Mouse (Mus musculus): ENCODE measurements around the gene Syt13.
A peak's percentile ranks its signal among the peaks of the same experiment; 100 is the strongest.

Gene Syt13

DNA sequence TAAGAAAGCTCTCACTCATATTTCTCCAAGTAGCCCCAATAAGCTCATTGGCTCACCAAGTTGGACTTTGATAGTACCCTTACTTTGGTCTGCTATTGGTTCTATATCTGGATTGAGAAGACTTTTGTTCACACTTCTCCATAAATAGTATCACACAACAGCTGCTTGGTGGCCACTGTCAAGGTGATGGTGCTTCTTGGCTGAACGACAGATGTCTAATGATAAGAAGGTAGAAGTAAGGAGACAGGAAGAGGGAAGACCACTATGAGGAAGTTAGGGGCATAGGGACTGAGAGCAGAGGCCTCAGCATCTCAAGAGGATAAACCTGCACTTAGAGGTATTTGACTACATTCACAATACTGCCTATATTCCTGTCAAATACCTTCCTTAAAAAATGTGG, 49.4 kb downstream of the Syt13 start:
- no peak for DNase-seq (ENCODE audit: low spot score)

DNA sequence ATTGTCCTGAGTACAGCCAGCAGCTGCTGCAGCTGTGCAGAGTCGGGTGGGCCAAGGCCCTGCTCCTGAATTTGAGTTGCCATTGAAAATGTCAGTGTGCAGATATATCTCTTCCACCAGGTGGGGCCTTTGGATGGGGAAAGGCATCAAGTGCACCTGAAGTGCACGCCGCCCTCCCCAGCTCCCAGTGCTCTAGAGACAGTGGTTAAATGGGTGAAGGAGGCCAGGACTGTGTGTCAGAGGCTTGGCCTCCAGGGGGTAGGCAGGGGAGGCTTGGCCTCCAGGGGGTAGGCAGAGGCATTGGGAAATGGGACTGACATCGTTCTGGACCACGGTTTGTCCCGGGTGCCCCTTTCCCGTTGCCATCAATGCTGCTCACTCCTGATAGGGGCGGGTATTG, 51.4 kb downstream of the Syt13 start:
- no peak for DNase-seq (ENCODE audit: low spot score)

DNA sequence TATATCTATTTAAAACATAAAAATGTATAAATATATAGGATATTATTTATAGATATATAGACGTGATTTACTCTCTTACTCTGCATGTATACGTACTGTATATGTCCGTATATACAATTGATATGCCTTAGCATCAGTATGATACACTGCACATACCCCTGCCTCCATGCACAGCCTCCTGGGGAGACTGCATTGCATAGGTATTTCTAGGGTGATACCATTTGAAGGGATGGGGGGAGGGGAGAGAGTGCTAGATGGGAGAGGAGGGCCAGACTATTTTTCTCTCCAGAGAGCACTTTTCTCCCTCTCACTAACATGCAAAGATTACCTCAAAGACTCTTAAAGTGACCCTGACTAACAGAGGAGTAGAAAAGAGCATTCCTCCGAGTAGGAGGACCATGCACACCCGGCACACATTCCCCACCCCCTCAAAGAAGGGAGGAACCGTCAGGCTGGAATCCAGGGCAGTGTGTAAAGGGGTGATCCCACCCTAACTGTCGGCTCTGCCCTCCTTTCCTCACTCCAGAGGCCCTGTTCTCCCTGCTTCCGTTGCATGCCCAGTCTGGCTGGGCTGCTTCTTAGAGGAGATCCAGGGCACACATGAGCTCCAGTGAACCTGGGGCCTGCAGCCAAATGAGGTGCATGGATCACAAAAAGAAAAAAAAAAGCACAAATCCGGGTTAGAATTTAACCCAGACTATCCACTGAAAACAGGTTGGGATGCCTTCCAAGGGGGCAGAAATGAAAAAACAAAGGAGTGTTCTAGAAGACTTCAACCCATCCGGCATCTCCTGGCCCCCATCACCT, 52.3 kb downstream of the Syt13 start:
- no peak for DNase-seq (ENCODE audit: low spot score)

DNA sequence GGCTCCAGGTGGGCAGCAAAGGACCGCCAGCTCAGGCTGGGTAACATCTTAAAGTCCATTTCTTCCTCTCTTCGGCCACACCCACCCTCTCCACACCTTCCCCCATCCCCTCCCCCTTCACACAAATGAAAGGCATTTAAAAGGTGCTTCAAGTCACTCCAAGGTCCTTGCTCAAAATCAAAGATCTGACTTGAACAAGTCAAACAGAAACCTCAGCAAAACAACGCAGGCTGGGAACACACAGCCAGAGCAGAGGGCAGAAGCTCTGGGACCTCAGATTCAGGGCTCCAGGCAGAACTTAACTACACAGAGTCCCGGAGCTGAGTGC, 52.9 kb downstream of the Syt13 start:
- DNase-seq (ENCODE audit: low spot score): no peak

DNA sequence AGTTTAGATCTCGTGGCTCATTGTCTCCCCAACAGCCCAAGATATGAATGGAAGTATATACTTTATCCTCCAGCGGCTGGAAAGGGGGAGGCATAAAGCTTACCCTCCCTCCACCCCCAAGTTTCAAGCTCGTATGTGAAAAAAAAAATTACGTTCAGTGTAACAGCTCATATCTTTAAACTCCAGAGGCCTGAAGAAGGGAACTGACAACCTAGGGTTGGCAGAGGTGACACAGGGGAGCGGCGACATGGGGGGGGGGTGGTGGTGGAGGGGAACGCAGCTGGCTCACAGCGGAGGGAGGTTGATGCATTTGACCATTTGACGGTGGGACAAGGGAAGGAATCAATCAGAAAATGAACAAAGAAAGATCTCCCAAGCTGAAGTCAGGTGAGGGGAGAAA, 56.2 kb downstream of the Syt13 start:
- no peak for DNase-seq (ENCODE audit: low spot score)

DNA sequence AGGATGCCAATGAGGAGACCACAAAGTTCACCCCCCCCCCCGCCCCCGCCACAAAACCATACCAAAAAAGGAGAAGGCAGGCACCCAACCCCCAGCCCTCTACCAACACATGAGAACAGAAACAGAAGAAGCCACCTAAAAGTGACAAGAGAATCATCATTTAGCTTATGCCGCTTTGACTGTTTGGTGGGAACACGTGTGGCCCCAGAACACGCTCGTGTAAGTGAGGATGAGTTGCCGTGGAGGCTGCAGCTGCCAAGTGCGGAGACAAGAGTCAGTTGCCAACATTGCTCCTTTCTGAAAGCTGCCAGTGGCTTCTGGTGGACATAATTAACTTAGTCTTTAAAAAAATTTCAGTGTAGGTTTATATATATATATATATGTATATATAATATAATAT, 56.6 kb downstream of the Syt13 start:
- DNase-seq (ENCODE audit: low spot score): no peak

DNA sequence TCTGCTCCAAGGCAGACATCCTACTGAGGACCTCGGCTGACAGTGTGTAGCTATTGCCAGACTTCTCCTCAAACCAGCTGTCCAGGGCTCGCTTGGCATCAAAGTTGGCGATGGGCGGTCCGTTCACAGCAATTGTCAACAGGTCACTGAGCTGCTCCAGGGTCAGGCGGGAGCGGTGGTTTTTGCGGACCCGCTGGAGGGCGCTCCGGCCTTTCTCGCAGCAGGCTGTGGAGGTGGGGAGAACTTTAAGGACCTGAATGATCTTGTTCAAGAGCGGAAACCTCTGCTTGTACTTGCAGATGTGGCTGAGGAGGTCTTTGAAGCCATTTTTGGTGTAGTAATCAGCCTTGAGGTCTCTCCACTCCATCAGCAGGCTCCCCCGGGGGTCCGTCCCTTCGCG, 57.2 kb downstream of the Syt13 start:
- DNase-seq (ENCODE audit: low spot score): no peak

DNA sequence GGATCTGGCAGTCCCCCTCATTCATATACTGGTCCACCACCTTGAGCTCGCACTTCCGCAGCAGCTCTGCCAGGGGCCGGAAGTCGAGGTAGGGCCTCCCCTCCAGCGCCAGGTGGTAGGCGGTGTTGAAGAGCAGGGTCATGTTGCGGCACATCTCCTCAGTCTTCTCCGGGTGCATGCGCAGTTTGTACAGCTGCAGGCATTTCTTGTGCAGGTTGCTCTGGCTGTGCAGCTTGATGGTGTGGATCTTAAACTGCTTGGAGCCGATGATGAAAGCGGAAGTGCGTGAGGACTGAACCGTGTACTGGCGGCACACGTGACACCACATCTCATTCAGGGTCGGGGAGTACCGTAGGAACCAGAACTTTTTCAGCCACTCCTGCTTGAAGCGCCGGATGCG, 58.7 kb downstream of the Syt13 start:
- DNase-seq (ENCODE audit: low spot score): peak; percentile 44

DNA sequence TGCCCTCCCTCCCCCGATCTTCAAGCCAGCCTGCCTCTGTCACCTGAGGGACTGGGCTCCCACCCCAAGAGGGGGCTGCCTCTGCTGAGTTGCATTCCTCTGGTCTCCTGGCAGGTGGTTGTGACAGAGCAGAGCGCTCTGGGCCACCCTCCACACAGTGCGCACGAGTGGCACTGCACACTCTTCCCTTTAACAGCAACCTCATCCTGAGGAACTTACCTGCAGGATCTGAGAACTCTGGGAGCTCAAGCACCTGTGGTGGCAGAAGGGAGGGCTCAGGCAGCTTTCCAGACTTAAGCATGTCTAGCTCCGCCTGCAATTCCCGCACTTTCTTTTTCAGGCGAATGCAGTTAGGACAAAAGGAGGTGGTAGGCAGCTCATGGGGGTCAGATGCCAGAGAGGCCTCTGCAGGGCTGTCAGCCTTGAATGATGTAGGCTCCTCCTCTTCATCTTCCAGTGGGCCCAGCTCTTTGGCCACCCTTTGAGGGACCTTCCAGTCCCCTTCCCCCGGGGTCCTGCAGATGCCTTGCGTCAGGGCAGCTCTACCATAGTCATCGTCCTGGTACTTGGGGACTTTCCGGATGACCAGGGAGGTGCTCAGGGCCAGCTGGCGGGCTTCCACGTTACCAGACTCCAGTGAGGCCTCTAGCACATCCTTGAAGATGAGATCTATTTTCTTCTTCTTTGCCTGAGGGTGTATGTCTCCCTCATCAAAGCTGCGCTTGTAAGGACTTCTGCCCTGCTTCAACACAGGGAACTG, 60.3 kb downstream of the Syt13 start:
- no peak for DNase-seq (ENCODE audit: low spot score)

DNA sequence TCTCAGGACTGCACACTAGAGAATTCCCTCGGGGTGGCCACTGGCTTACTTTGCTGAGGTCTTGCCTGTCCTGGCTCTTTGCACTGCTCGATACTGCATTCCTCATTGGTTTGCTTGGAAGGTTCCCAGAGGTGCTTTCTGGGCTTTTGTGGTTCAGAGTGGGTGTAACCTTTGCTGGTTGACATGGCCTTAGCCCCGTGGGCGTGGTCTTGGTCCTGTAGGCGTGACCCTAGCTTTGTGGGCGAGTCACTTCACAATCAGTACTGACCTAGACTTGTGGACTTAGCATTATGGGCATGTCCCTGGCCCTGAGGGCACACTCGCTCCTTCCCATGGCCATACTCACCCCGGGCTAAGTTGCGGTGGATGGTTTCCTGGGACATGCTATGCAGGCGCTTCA, 65.3 kb downstream of the Syt13 start:
- no peak for DNase-seq (ENCODE audit: low spot score)

DNA sequence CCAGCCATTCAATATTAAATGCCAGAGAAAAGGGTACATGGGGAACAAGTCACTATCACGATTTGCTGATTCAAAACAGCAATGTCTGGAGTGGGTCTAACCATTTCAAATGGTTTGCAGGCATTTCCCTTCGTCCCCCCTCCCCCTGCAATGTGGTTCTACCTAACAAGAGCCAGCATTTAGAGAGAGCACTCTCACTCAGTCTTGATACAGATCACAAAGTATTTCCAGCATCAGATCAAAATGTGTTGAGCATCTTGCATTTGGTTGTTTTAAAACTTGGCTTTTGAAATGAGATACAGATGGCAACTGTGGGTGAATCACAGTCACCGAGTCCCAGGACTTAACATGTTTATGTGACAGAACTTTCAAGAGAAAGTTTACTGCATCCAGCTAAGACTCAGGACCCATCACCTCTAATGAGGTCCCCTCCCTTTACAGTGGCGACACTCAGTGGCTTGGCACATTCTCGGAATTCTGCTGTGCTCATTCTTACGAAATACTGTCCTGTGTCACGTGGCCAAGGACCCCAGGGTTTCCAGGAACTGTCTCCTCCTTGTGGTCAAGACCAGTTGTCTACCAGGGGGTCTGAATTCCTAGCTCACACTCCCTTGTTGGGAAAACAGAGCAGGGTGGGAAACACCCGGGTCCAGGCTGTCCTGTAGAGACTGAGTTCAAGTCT, 67.8 kb downstream of the Syt13 start:
- DNase-seq (ENCODE audit: low spot score): no peak

DNA sequence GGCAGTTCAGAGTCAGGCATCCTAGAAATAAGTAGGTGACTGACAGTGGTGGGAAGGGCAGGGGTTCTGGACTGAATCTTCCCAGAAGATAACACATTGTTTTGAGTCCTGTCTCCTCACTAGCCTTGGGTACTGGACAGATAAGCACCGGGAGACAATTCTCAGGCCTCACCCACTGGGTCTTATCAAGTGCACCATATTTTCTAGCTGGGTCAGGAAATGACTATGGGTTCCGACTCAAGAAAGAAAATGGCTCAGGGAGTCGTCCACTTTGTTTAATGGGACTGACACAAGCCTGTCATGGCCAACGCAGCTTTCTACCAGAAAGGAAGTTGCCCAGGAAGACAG, 68.3 kb downstream of the Syt13 start:
- DNase-seq (ENCODE audit: low spot score): no peak

DNA sequence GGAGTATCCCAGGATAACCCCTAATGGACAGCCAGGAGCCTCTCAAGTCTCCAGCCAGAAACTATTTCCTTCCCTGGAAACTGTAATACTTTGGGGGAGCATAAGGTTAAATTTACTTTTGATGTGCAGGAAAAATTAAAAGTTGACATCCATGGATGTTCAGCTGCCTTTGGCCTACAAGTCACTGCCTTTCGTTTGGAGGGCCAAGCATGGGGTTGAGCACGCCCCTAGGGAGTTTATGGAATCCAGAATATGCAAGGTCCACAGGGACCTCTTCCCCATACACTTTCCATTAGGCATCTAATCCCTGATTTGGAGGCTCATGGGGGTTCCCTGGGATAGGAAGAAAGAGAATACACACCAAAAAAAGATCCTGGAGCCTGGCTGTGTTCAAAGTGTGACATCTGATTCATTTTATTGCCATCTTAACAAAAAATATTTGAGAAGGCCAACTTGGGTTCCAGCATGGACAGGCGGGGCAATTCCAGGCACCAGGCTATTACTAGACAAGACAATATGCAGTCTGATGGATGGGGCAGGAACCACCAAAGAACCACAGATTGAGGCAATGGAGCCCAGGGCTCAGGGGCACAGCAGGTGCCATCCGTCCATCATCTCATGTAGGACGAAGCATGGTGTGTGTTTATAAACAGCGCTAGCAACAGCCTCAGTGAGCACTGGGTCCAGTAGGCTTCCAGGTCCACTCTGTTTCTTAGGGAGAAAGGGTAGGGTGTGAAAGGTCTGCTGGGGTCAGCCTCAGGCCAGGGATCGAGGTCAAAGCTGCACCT, 69.6 kb downstream of the Syt13 start:
- no peak for DNase-seq (ENCODE audit: low spot score)

DNA sequence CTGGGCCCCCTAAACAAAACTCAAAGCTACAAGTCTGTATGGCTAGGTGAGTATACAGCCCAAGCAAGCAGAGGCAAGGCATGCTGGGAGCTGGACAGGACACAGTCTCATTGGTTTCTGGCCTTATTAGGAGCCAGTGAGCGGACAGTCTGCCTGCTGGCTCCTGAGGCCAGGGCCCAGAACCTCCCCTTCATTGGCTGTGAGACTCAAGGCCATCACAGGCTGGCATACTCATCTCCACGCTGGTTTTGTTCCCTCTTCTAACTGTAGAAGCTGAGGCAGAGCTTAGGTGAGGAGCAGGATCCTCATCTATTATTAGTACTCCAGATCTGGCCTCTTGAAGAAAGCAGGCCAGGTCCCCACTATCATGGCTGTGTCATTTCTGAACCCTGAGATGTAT, 70.3 kb downstream of the Syt13 start:
- no peak for DNase-seq (ENCODE audit: low spot score)

DNA sequence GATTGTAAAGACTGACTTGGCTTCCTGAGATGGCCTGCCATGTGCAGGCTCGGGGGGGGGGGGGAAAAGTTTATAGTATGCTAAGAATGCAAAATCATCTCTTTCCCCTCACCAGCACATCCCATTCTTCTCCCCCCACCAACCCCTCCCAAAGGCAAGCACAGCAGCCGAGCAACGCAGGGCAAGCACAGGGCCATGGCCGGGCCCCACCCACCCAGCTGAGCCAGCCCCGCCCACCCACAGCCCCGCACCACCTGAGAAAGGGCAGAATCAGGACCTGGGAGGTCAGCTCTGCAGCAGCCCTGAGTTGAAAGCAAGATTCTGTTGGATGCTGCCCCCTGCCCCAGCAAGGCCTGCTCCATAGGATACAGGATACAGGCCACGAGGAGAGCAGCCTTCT, 70.7 kb downstream of the Syt13 start:
- no peak for DNase-seq (ENCODE audit: low spot score)

DNA sequence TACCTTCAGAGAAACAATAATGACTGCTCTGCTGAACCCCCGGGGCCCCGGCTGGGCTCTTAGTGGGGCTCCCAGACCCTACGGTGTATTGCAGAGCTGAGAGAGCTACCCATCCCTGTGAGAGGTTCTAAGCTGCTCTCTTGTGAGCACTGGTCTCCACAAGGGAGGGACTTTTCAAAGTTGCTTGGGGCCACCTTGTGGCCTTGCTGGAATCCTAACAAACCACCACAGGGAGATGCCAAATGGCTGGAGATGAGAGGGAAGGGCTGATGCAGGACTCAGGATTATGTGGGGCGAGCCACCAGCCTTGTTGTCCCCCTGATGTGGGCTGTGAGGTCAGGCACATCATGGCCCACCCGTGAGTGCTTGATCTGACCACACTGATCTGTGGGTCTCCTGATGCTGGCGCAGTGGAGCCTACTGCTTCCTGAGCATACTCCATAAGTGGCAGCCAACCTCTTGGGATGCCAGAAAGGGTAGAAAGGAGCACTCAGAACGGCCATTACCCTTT, 72.3 kb downstream of the Syt13 start:
- DNase-seq (ENCODE audit: low spot score): no peak

DNA sequence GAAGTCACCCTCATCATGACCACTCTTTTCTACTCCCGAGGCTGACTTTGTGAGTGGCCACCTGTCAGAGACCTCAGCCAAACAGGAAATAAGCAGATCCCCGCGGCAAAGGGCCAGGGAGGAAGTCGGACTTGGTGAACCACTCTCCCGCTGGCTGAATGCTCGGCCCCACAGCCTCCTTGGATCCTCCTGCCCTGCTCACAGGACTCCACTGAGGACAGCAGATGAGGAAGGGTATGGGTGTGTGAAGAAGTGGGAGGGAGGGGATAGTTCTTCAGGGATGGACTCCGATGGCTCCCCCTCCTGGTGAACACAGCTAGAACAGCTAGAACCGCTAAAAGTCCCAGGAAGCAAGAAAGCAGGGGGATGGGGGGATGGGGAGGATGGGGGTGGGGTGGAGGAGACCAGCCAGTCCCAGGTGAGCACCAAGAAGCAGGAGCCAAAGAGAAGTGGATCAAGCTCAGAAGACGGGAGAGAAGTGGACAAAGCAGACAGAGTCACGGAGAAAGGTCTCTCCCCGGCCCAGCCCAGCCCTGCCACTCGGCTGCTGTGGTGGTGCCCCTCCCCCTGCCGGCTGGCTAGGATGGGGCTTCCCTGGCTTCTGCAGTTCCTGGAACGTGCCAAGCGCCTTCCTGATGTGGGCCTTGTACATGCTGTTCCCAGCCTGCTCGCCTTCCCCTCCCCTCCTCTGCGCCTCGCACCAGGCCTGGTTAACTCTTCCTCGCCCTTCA, 73.2 kb downstream of the Syt13 start:
- DNase-seq (ENCODE audit: low spot score): peak; percentile 81

DNA sequence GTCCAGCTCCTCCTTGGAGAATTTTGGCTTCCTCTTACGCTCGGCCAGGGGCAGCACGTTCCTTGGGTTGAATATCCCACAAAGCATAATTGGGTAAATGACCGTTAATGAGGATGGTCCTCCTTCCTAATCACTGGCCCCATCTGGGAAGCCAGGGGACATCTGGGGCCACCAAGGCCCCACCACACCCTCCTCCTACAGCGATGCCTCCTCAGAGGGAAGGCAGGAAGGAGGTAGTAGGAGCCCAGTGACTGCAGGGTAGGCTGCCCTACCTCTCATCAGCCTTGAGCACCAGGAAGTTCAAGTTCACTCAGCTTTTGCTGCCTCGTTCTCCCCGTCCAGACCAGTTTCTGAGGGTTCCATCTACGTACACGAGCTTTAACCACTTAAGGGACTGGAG, 74.7 kb downstream of the Syt13 start:
- no peak for DNase-seq (ENCODE audit: low spot score)

DNA sequence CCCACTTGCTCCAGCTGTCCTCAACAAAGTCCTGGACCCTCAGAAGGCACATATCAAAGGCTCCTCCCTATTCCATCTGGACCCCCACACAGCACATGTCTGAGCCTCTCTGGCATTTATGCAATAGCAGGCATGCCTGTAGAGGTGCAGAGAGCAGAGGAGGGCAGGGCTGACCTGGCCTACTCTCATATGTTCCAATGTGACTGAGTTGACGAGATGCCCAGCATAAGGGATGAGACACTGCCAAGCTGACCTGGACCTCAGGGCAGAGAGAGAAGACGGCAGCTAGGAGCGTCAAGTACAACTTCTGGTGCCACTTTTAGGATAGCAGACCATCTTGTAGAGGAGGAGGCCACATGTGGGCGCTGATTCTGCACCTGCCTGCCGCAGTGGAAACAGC, 77.1 kb downstream of the Syt13 start:
- DNase-seq (ENCODE audit: low spot score): no peak

DNA sequence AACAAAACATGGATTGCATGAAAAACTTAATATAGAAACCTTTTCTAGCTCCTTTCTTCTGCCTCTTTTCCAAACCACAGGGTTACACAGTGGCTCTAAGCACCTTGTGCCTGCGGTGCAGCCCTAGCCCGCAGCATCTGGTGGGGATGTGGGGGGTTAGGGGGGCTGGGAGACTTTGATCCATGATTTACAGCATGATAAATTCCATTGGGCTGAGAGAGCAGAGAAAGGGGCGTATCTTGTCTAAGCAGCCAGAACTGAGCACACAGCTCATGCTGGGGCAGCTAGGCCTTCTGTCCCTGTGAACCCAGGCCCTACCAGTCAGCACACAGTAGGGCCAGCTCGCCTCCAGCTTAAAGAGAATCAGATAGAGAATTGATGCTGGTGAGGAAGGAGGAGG, 90.1 kb downstream of the Syt13 start:
- no peak for DNase-seq (ENCODE audit: low spot score)

Data from testis, postnatal 14 days (tissue).